Mouse (Mus musculus): Measurements from ENCODE around the gene Pcna. TPM values are rescaled to one million over a fixed set of nuclear protein-coding genes. Genes with fewer than 3 reads are reported as not detected.
"Not testable (repeated sequence)": the region's sequence is repeated elsewhere in the genome, so short reads cannot be mapped to it uniquely, and the experiment has no call there.

Gene Pcna
- total RNA-seq, 2 experiments from 2014 or later, result 48.3 to 49.3 TPM

DNA sequence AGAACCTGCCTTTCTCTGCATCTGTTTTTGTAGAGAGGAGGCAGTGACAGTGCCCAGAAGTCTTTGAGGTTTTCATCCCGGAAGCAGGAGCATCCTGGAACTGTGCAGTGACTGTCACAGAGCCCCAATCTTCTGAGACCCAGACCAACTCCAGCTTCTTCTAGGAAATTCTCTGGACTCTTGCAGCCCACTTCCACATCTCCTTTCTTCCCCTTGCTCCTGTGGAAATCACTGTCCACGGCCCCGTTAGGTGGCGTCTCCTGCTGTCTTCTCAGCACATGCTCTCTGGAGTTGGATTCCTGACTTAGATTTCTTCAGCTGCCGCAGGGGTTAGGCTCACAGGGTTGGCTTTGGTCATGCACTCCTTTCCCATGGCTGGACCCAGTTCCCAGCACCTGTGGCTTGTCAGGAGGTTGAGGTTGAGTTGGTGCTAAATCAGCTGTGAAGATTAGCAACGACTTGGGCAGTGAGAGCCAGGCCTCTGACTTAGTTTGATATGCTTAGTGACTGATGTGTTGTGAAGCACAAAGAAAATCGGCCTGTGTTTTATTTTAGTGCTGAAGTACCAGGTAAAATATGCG, 25.2 kb upstream of the Pcna start:
- no peak for DNase-seq (ENCODE audit: low spot score in 2 of 2)

DNA sequence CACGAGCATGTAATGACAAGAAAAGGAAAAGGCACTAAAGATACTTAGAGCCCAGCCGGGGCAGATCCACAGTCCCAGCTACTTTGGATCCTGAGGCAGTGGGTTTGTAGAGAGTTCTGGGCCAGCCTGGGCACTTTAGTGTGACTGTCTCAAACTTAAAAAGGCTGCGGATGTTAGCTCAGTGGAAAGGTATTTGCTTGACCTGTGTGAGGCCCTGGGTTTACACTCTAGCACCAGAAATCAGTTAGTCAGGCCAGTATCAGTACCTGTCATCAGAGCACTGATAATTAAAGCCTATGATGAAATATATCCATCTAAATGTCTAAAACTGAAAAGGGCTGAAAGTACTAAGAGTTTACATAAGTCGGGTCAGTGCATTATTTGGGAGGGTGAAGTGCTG, 23.1 kb upstream of the Pcna start:
- DNase-seq (ENCODE audit: low spot score in 2 of 2), result no peak

DNA sequence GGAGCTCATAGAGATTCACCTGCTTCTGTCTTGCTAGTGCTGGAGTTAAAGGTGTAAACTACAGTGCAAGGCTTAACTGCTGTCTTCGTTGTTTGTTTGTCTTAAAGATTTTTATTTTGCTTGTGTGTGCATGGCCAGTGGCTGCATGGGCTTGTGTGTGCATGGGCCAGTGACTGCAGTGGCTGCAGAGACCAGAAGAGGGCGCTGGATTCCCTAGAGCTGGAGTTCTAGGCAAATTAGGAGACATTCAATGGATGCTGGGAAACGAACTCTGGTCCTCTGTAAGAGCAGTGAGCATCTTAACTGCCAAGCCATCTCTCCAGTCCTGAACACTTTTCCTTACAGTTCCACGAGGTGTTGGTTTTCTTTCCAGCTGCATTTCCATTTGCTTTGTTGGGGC, 22.4 kb upstream of the Pcna start:
- no peak for DNase-seq (ENCODE audit: low spot score in 2 of 2)

DNA sequence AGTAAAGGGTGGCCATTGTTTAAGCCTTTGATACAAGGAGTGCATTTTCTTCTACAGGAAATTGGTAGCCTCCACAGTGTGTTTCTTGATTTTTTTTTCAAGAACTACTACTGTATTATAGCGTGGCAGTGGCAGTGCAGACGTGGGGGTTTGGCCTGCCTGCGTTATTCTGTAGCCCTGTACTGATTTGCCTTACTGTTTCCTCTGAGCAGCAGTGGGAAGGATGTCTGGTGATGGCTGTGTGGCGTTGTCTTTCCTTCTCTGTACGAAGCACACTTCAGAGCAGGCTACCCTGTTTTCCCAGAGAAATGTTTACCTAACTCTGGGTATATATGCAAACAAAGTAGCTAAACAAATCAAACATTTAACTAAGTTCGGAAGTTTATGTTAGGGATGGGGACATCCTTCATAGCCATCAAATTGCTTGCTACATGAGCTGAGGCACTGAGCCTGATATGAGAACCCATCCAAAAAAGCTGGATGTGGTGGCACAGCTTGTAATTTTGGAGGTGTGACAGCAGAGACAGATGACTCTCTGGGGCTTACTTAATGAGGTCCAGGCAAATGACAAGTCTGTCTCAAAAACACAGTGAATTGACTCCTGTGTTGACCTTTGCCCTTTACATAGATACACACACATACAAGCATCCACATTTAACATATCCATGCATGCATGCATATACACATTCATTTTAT, 19.7 kb upstream of the Pcna start:
- DNase-seq (ENCODE audit: low spot score in 2 of 2), result no peak

DNA sequence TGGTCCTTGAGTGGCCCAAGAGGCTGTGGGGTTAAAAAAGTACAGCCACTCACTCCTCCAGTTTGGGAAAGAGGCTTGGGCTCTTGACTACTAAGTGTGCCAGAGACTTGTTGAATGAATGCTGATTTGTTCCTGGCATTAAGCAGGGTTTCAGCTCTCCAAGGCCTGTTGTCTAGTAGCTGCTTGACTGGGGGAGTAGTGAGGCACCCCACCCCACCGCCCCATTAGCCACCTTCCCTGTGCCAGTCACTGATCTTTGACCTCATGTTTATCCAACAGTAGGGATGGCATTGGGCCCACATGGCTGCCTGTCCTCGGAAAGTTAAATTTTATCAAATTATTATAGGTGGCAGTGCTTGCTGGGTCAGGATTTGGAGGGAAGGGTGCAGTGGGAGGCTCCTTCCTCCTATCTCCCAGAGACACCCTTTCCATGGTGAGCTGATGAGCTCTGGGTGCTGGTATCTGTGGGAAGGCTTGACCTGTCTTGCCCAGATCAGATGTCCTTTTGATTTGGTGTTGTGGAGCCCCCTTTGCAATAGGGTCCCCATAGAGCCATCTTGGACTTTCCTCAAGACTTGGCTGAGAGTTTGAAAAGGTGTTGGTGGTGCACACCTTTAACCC, 17.3 kb upstream of the Pcna start:
- DNase-seq (ENCODE audit: low spot score in 2 of 2), result no peak

DNA sequence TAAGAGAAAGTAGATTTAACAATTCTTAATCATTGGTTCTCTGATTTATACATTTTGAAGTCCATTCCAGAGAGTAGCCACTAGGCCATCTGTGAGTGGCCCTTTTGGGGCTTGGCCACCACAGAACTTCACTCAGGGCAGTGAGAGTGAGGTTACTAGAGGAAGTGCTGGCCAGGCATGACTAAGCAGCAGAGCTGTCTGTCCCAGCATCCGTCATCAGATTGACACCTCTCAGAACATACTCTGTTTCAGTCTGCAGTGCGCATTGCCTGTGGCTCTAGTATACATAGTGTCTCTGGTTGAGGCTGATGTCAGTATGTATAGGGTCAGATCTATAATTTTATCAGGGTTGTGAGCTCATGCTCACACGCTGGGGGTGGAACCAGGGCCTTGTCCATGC, 16.1 kb upstream of the Pcna start:
- DNase-seq (ENCODE audit: low spot score in 2 of 2), result no peak

DNA sequence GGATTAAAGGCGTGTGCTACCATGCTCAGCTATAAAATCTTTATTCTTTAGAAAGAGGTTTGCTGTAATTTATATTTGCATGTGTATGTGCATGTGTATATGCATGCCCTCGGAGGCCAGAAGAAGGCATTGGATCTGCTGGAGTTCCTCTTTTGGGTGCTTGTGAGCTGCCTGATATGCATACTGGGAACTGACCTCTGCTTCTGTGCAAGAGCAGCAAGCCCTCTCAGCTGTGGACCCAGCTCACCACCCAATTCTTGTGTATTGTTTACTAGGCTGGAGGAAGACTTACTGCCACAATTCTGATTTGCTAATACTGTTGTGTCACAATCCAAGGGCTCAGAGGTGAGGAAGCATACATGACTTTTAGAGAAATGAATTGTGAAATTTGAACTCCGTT, 13.0 kb upstream of the Pcna start:
- no peak for DNase-seq (ENCODE audit: low spot score in 2 of 2)

DNA sequence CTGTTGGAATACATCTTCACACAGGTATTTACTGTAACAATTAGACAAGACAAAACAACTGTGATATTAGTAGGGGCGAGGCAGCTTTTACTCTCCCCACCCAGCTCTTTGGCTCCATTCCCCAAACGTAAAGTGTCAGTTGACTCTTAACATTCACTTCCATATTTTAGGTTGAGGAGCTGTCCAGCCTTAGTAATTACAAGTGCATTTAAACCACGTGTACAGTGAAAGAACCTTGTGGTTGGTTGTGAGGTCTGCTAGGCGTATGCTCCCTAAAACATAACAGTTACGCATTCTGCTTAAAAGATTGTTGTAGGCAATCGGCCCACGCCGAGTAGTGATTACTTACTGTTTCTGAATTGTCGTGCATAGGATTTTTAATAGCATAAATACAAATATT, 12.1 kb upstream of the Pcna start:
- DNase-seq (ENCODE audit: low spot score in 2 of 2), result no peak

DNA sequence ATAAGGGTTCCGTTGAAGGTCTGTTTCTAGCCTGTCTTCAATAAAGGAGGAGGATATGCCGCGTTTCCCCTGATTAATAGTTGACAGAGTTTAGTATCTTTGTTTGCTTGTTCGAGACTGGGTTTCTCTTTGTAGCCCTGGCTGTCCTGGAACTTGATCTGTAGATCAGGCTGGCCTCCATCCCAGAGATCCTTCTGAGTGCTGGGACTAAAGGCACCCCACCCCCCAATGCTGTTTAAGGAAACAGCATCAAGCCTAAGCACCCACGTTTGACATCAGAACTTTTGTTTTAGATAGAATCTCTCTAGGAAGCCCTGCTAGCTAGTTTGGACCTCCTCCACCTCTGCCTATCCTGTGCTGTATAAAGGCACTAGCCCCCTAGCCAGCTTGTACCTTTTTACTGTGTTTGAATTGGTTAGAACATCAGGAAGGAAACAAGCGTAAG, 11.2 kb upstream of the Pcna start:
- DNase-seq (ENCODE audit: low spot score in 2 of 2), result no peak

DNA sequence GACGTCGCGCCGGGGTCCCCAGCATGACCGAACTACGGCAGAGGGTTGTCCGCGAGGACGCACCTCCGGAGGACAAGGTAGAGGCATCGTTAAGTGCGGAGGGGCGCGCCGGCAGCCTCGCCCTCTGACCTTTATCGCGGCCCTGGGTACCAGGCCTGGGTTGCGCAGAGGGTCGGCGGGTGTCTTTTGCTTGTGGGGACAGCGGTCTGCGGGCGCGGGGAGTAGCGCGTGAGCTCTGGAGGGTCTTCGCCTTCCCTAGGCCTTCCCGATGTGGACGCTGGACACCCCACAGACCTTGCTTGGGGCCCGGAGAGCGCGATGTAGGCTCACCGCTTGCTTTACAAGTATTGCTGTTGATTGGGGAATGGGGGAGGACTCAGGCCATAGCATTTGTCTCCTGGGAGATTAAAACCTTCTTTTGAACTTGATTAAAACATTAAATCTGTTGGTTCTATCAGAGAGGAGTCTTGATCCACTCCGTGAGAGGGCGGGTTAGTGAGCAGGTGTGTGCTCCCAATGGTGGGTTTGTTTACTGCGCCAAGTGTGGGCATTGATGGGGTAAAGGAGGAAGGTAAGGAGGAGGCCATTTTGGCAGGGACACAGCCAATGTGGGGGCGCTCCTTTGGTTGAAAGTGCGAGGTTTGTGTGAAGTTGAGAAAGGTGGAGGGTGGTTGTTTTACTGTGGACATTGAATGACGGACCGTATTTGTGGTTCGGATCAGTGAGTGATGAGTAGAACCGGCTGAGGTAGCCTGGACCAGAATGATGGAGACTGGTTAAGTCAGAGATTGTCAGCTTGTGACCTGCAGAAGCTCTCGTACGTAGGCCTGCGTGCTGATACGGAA, 10.5 kb upstream of the Pcna start:
- DNase-seq (ENCODE audit: low spot score in 2 of 2), result no peak

DNA sequence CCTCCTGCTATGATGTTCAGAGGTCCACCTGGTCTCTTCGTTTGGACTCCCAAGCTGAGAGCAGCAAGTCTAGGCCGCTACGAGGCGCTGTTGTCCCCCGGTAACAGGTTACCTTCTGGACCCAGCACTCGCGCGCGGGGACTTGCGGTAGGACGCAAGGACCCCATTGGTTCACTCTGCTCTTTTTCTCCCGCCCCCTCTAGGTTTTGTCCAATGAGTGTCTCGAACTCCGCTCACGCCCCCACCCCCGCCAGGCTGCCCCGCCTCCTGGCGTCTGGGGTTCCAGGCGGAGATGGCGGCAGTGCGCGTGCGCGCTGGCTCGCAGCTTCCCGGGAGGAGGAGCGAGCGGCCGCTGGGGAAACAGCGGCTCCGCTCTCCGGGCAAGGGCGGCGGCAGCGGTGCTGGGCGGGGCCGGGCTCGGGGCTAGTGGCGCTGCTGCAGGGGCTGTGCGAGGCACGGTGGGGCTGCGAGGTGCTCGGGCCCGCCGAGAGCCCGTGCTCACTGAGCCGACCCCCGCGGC, 9.8 kb upstream of the Pcna start, which contains the start of gene Cds2:
Cds2 (plus strand) TSS at position 270 of the 520 bp plus-strand sequence.
- DNase-seq (ENCODE audit: low spot score in 2 of 2), result peak; percentile 99

DNA sequence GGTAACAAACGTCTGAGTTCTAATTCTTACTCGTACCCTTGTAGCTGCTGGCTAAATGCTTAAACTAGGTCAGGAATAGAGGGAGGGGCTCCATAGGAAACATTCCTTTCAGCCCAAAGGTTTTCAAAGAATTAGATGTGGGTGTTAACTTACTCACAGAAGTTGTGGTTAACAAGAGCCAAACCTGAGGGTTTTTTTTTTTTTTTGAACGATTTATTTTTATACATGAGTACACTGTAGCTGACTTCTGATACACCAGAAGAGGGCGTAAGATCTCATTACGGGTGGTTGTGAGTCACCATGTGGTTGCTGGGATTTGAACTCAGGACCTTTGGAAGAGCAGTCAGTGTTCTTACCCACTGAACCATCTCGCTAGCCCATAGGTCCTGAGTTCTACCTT, 9.1 kb upstream of the Pcna start:
- no peak for DNase-seq (ENCODE audit: low spot score in 2 of 2)

DNA sequence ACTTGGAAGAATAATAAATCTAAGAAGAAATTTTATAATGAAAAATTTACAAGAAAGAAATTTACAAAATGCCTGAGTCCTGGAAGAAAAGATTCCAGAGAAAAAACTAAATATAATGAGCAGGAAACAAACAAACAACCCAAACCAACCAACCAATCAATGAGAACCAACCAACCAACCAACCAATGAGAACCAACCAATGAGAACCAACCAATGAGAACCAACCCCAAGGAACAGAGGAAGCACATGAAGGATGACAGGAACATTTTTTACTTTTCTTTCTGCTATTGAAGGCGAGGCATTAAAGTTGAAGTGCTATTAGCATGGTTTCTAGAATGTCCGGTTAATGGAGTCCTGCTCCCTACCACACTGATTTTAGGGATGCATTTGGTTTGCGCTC, 7.5 kb upstream of the Pcna start:
- DNase-seq (ENCODE audit: low spot score in 2 of 2), result no peak

DNA sequence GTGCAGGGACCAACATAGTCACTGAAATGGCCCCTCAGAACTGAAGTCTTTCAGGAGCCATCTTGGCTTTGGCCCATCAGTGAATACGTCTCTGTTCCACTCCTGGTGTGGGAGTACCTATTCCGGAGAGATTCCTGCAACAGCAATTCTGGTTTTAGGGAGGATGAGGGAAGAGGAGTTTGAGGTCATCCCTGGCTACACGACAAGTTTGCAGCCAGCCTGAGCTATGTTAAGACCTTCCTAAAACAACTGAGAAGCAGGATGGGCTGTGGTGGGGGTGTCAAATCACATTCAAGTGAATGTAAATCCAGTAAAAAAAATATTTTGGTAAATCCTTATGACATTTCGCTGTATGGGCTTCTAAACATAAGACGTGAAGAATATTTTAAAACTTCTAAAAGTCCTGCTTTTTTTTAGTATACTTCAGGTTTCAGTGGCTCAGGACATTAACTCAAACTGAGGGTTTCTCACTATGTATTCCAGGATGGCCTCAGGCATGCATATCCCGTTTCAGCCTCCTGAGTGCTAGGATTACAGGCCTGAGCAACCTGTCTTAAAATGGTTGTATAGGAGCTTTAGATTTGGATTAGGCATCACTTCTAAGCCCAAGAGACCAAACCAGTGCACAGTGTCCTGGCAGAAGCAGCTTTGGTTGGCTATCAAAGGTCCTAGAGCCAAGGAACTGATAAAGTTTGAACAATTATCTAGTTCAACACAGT, 4.4 kb upstream of the Pcna start:
- DNase-seq (ENCODE audit: low spot score in 2 of 2), result no peak

DNA sequence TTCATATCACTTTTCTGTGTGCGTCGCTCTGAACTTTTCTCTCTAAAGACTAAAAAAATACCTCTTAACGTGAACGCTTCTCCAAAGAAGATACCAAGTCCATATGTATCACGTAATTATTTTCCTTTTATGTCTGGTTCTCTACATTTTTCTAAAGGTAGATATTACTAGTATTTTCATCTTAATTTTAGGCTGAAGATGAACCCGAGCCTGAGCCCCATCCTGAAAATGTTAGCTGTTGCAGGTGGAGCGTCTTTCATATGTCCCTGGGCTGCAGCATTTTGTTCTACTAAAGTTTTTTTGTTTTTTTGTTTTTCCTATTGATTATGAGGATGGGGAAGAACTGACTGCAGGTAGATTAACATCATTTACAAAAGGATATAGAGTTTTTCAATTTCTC, 489 bp upstream of the Pcna start:
- DNase-seq (ENCODE audit: low spot score in 2 of 2), result no peak

DNA sequence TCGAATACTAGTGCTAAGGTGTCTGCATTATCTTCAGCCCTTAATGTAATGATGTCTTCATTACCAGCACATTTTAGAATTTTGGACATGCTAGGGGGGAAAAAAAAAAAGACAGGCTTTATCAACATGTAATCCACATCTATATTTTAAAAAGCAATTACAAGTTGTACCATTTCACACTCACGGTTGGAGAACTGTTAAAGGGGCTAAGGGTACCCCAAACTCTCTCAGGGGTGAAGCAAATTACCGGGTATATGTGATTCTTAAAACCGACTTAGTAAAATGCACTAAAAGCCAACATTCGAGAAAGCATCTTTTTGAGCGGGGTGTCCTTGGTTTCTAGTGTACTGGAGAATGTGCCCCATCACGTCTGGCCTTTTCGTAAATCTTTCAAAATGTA, 1.2 kb downstream of the Pcna start:
- no peak for DNase-seq (ENCODE audit: low spot score in 2 of 2)

DNA sequence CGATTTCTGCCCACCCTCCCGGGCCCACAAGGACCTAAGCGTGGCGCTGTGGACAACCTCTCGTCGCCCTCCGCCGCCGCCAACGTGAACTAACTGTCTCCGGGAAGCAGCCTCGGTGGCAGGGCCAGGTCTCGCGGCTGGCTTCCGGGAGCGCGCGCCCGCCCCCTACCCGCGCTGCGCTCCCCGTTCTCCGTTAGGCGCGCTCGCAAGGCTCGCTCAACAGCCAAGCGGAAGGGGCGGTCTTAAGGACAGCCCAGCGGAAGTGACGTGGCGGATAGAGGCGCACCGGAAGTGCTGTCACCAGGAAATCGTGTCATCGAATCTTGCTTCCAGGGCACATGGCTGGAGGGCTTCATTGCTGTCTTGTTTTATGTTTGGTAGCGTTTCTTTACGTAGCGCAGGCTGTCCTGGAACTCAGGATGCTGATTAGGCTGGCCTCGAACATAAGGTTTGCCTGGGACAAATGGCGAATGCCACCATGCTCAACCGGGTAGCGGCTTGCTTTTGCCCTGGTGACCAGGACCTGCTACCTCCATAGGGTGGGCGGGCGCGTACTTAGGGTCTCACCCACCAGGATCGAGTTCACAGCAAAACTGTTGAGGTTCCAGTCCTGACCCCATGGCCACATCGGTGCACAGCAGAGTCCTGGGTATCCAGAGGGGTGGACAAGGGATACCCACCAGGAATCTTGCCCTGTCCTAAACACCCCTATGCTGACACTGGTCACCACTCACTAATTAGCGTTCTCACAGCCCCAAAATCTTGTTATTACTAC, 5.4 kb downstream of the Pcna start, which contains the start of gene Tmem230:
Tmem230 (minus strand) TSS at position 269 of the 775 bp plus-strand sequence.
- DNase-seq (ENCODE audit: low spot score in 2 of 2), result peak; percentile 92 to 97

DNA sequence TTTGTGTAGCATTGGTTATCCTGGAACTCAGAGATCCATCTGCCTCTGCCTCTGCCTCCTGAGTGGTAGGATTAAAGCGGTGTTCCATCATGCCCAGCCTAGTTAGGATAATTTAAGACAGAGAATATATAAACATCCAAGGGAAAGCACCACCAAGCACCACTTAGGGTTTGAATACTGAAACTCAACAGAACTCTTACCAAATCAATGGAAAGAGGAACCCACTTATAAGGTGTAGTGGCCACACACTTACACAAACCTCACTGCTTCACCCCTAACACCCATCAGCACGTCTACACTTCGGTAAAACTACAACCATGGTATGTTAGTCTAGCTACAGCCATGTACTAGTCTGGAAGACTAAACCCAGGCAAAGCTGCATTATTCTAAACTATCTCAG, 9.7 kb downstream of the Pcna start:
- no peak for DNase-seq (ENCODE audit: low spot score in 2 of 2)

DNA sequence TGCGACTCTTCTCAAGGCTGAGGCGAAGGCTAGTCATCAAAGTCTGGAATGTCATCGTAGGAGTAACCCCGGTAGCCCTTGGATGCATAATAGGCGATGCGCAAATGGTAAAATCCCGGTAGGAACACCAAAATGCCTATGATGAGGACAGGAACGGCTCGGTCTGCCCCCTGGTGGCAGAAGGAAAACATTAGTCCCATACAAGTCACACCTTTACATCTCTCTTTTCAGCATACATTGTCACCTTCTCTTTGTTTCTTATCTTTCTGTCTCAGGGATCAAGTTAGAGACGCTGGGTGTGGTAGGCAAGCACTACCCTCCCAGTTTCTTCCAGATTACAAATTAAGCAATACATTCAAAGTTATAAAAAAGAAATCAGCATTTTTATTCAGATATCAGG, 12.7 kb downstream of the Pcna start:
- DNase-seq (ENCODE audit: low spot score in 2 of 2), result peak; percentile 36 to 75

DNA sequence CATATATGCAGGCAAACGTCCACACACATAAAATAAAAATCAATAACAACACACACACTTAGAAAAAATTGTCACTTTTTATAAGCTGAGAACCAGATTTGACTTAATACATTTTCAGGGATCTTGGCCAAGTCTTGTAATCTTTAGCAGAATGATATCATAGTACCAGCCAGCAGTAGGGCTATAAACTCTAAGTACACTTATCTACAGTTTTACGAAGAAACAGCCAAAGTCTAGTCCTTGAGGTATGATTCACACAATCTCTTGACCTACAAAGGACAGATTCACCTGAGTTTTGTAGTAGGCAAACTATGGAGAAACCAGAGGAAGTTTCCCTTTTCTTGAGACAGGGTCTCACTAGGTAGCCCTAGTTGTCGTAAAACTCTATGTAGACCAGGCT, 13.7 kb downstream of the Pcna start:
- DNase-seq (ENCODE audit: low spot score in 2 of 2), result not testable (repeated sequence)

All from layer of hippocampus, adult 18-20 months (tissue).